Mouse (Mus musculus) c-Kit-positive CD71-negative TER-119-negative erythroid progenitor cells, embryonic 14.5 days (primary cell): ENCODE data around the gene Serping1.
A peak's percentile ranks its signal among the peaks of the same experiment; 100 is the strongest.
"Not testable (repeated sequence)": the region's sequence is repeated elsewhere in the genome, so short reads cannot be mapped to it uniquely, and the experiment has no call there.

Experiments used
- DNase-seq: peaks from one replicate; pipeline ENCODE4 v3.0.0-alpha.2; 2013; ENCODE audit warnings: low read depth

Gene Serping1

GRCm38 (mm10) chr2:84775241-84775640 lies at the start of gene Serping1:
Serping1 (minus strand) TSS chr2:84775444.
- DNase-seq: no peak

- no peak for DNase-seq
Measured at GRCm38 (mm10) chr2:84823237-84823636, 48.0 kb upstream of the Serping1 start.

DNA sequence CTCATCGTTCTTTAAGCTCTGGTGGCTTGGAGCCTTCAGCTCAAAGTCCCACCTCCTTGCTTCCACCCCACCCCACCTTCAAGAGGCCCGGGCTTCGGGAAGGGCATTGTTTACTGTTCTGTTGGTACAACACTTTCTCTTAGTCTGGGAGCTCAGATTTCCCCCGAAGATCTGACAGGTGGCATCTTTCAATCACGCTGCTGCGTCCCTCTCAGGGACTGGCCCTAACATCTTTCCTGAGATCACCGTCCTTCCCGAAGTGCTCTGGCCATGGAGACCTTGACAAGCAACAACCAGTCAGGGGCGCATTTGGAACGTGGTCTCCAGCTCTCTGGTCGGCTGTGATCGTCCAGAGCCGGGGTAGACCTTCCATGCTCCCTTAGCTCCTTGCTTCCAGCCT lies 47.3 kb upstream of the Serping1 start, which contains the start of gene Smtnl1:
TSS of gene Smtnl1 (minus strand) at position 101 of the 400 bp plus-strand sequence.
- DNase-seq: no peak

GRCm38 (mm10) chr2:84819861-84820260 lies 44.6 kb upstream of the Serping1 start:
- DNase-seq: no peak

- DNase-seq: no peak
Measured at GRCm38 (mm10) chr2:84812676-84813075, 37.4 kb upstream of the Serping1 start.

DNA sequence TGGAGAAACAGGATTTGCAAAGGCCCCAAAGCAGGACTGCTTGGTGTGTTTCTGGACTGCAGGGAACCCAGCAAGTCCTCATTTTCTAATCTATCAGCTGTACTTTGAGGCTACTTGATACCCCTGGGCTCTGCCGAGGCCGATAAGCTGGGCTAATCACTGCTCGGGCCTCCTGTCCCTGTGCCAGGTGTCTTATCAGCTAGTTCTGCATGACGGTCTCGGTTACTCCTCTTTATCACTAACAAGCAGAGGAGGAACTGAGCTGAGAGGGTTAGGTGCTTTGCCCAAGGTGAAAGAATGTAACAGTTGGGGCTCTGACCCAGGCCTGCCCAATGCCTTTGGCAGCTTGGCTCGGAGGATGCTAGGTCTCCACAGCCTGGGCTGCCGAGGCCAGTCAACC lies 36.6 kb upstream of the Serping1 start:
- DNase-seq: no peak

GRCm38 (mm10) chr2:84810886-84811577 lies 35.8 kb upstream of the Serping1 start:
- DNase-seq: no peak

DNA sequence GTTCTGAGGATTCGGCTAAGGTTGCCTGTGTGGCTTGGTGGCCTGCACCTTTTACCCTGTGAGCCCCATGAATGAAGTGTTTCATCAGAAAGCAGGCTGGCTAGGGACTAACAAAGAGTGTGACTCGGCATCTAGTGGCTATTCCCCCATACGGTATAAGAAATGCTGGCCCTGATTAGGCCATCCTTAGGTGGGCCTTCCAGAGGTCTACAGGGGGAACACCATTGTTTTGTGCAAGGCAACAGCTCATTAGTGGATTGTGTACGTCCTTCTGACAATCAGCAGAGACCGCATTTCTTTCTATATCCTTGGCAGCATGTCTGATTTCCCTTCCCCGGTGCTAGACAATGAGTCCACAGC lies 35.3 kb upstream of the Serping1 start:
- DNase-seq: no peak

GRCm38 (mm10) chr2:84809330-84809729 lies 34.1 kb upstream of the Serping1 start:
- no peak for DNase-seq

- no peak for DNase-seq
Measured at GRCm38 (mm10) chr2:84806546-84806945, 31.3 kb upstream of the Serping1 start.

GRCm38 (mm10) chr2:84803963-84804362 lies 28.7 kb upstream of the Serping1 start:
- no peak for DNase-seq

DNA sequence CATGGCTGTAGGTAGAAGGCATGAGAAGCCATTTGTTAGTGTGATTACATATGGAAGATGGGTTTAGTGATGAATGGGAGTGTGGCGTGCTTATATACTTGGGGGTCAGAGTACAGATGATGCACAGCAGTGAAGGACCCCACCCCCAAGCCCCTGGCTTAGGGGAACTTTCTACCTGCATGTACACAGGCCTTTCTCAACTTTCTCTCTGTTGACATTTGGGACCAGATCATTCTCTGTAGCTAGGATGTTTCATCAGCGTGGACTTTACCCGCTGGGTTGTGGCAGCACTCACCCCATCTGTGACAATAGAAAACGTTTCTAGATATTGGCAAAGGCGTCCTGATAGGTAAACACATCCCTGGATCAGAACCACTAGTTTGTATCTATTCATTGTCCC lies 26.0 kb upstream of the Serping1 start:
- DNase-seq: not testable (repeated sequence)

- no peak for DNase-seq
Measured at GRCm38 (mm10) chr2:84800304-84800703, 25.1 kb upstream of the Serping1 start.

- DNase-seq: peak; percentile 71
Measured at GRCm38 (mm10) chr2:84799041-84799561, 23.9 kb upstream of the Serping1 start.

- peak; percentile 56 for DNase-seq
Measured at GRCm38 (mm10) chr2:84798493-84798921, 23.3 kb upstream of the Serping1 start, which contains the start of gene Ube2l6. Ube2l6 (plus strand) TSS chr2:84798828.

GRCm38 (mm10) chr2:84797833-84798492 lies 22.7 kb upstream of the Serping1 start:
- DNase-seq: peak; percentile 85

- no peak for DNase-seq
Measured at GRCm38 (mm10) chr2:84793871-84794270, 18.6 kb upstream of the Serping1 start.

DNA sequence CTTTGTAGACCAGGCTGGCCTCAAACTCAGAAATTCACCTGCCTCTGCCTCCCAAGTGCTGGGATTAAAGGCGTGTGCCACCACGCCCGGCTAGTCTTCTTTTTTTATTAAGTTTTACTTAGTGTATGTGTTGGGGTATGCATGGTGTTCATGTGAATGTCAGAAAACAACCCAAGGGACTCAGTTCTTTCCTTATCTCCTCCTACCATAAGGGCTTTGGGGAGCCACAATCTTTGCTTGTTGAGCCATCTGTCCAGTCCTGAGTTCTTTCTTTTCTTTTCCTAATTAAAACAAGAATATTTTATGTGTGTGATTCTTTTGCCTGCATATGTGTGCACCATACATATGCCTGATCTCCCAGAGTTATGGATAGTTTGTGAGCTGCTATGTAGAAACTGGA lies 17.9 kb upstream of the Serping1 start:
- DNase-seq: no peak

- DNase-seq: no peak
Measured at GRCm38 (mm10) chr2:84792516-84792915, 17.3 kb upstream of the Serping1 start.

DNA sequence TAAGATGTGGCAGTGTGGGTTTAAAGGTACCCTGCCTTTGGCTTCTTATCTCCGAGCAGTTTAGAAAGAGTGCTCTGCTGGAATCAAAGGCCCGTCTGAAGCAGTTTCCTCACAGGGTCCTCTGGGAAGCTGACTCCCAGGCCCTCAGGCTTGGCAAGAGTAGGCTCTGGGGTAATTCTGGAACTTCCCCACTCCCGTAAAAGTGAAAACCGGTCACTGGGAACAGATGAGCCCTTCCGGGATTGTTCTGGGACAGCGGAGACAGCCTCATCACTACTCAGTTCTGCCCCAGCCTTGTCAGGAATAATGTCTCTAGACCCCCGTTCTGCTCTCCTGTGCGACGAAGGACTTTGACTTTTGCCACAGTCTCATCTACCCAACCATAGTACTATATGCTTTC lies 15.2 kb upstream of the Serping1 start:
- no peak for DNase-seq

DNA sequence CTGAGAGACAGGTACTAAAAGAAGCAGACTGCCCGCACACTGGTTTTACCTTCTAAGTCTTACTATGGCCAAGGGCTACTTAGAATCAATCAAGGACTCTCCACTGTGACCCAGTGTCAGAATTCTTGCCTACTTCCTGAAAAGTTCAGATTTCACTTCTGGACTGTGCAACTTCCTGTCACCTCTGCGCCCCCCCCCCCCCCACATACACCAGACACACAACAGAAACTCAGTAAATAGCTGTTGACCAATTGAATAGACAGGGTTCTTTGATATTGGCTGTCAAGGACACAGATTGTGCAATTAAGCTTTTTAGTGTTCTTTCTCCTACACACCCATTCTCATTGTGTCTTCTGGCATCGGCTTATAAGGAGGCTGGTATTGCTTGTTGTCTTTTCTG lies 13.1 kb upstream of the Serping1 start:
- DNase-seq: no peak

GRCm38 (mm10) chr2:84783840-84784566 lies 8.8 kb upstream of the Serping1 start:
- DNase-seq: no peak

DNA sequence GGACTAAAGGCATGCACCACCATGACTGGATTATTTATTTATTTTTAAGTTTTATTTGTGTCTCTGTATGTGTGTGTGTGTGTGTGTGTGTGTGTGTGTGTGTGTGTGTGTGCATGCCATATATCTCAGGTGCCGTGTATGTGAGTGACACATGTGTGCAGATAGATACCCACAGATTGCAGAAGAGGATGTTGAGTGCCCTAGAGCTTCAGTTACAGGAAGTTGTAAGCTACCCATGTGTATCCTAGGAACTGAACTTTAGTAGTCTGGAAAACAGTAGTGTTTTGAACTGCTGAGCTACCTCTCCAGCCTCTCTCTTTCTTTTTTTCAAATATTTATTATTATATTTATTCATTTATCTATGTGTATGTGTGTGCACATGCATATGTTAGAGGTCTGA lies 8.1 kb upstream of the Serping1 start:
- DNase-seq: no peak
